Mouse (Mus musculus) thymus, adult 2 months (tissue): ENCODE data around the gene Ptpn1.

ENCODE experiments used
- CTCF ChIP-seq: fragments of 200-500 bp; IDR thresholded peaks from 2 replicates; pipeline ENCODE4 v1.5.1; 2012; ENCODE audit warnings: mild to moderate bottlenecking, control low read depth, low read length, moderate library complexity, borderline replicate concordance; ENCODE audit not compliant: control insufficient read depth, poor library complexity, insufficient read depth; ENCODE audit errors: extremely low read depth
- POLR2A ChIP-seq: fragments of 200-500 bp; IDR thresholded peaks from 2 replicates; pipeline ENCODE4 v1.6.1; 2012; ENCODE audit warnings: mild to moderate bottlenecking, low read length, control low read depth, moderate library complexity; ENCODE audit not compliant: control insufficient read depth, poor library complexity, insufficient read depth; ENCODE audit errors: extremely low read depth

- TF ChIP-seq CTCF, result no peak
- no peak for TF ChIP-seq POLR2A
Observed at GRCm38 (mm10) chr2:167948557-167948956, 16.7 kb downstream of the Ptpn1 start.
